Mouse (Mus musculus) spleen, adult 10 weeks (tissue): ENCODE measurements around the gene Proser2. TPM values are rescaled to one million over a fixed set of nuclear protein-coding genes. Genes with fewer than 3 reads are reported as not detected.

Experiments used
- polyA plus RNA-seq: library from polyadenylated mRNA; stranded (reverse); fragments of 350-450 nt; fragmentation: Illumina TruSeq; extraction: RNeasy Lipid Tissue Mini Kit (QIAGEN cat#74804); gene quantifications from one replicate; pipeline ENCODE4 v1.2.3, GENCODE M21; 2015; ENCODE audit warnings: low replicate concordance; ENCODE audit not compliant: insufficient read depth

Proser2 gene
- polyA plus RNA-seq: 2.6 TPM

GRCm38 (mm10) chr2:6129555-6130355 is at the start of gene Proser2:
Gene Proser2, minus strand, starts transcription at chr2:6130211.

Other genes with a start within 250 kb of the Proser2 start
- 39.0 TPM for gene Sec61a2, start 234.8 kb downstream of the Proser2 start, polyA plus RNA-seq
- 0.91 TPM for gene Dhtkd1, start 187.4 kb downstream of the Proser2 start, polyA plus RNA-seq
- gene Upf2, start 178.7 kb downstream of the Proser2 start, polyA plus RNA-seq: 50.3 TPM
- gene Echdc3, start 82.8 kb upstream of the Proser2 start, polyA plus RNA-seq: 2.3 TPM
- 24.9 TPM for gene Usp6nl, start 192.5 kb upstream of the Proser2 start, polyA plus RNA-seq